Mouse (Mus musculus): ENCODE results near the gene Cst6. TPM values are rescaled to one million over a fixed set of nuclear protein-coding genes. Genes with fewer than 3 reads are reported as not detected.

Gene Cst6
- total RNA-seq, 2 experiments from 2014 or later: not detected

GRCm38 (mm10) chr19:5294972-5295735 lies 54.2 kb downstream of the Cst6 start, which contains the start of gene Sf3b2:
Gene Sf3b2 (minus strand): TSS chr19:5295455.
- ATAC-seq (replicated peaks; ENCODE audit: poor library complexity): peak; percentile 97

Other genes starting within 250 kb of the Cst6 start
- gene Rab1b, start 242.5 kb downstream of the Cst6 start, total RNA-seq (2015): 50.8 and 56.7 TPM in 2 replicates
- gene Rab1b, start 242.5 kb downstream of the Cst6 start, total RNA-seq (2017): 78.1 and 106 TPM in 2 replicates
- gene Klc2, start 231.0 kb downstream of the Cst6 start, total RNA-seq (2015): 1.2 and 1.6 TPM in 2 replicates
- 2.7 and 3.8 TPM in 2 replicates for gene Klc2, start 231.0 kb downstream of the Cst6 start, total RNA-seq (2017)
- gene Pacs1, start 76.5 kb downstream of the Cst6 start, total RNA-seq (2015): 14.8 and 16.2 TPM in 2 replicates
- 5.1 and 7.1 TPM in 2 replicates for gene Pacs1, start 76.5 kb downstream of the Cst6 start, total RNA-seq (2017)
- gene Sf3b2, start 54.1 kb downstream of the Cst6 start, total RNA-seq (2015): 119 and 147 TPM in 2 replicates
- gene Sf3b2, start 54.1 kb downstream of the Cst6 start, total RNA-seq (2017): 239 and 261 TPM in 2 replicates
- gene Gal3st3, start 51.2 kb downstream of the Cst6 start, total RNA-seq (2015): not detected in 2 replicates
- gene Gal3st3, start 51.2 kb downstream of the Cst6 start, total RNA-seq (2017): not detected in 2 replicates
- not detected in 2 replicates for gene Catsper1, start 13.8 kb downstream of the Cst6 start, total RNA-seq (2015)
- gene Catsper1, start 13.8 kb downstream of the Cst6 start, total RNA-seq (2017): not detected in 2 replicates
- 48.9 and 54.7 TPM in 2 replicates for gene Eif1ad, start 17.2 kb upstream of the Cst6 start, total RNA-seq (2015)
- gene Eif1ad, start 17.2 kb upstream of the Cst6 start, total RNA-seq (2017): 67.8 and 86.2 TPM in 2 replicates
- 499 and 504 TPM in 2 replicates for gene Banf1, start 17.6 kb upstream of the Cst6 start, total RNA-seq (2015)
- 66.7 and 68.5 TPM in 2 replicates for gene Banf1, start 17.6 kb upstream of the Cst6 start, total RNA-seq (2017)
- gene Sart1, start 39.1 kb upstream of the Cst6 start, total RNA-seq (2015): 65.3 and 65.9 TPM in 2 replicates
- 83.8 and 105 TPM in 2 replicates for gene Sart1, start 39.1 kb upstream of the Cst6 start, total RNA-seq (2017)
- not detected in 2 replicates for gene Tsga10ip, start 53.0 kb upstream of the Cst6 start, total RNA-seq (2015)
- 0.34 TPM in 1 of 2 replicates, not detected in the other for gene Tsga10ip, start 53.0 kb upstream of the Cst6 start, total RNA-seq (2017)
- gene Drap1, start 75.4 kb upstream of the Cst6 start, total RNA-seq (2015): 120 and 142 TPM in 2 replicates
- 105 and 109 TPM in 2 replicates for gene Drap1, start 75.4 kb upstream of the Cst6 start, total RNA-seq (2017)
- 18.4 and 18.6 TPM in 2 replicates for gene AI837181, start 75.6 kb upstream of the Cst6 start, total RNA-seq (2015)
- gene AI837181, start 75.6 kb upstream of the Cst6 start, total RNA-seq (2017): 8.6 and 11.9 TPM in 2 replicates
- gene Fosl1, start 98.0 kb upstream of the Cst6 start, total RNA-seq (2015): 0.47 and 0.98 TPM in 2 replicates
- gene Fosl1, start 98.0 kb upstream of the Cst6 start, total RNA-seq (2017): 1.2 TPM in 1 of 2 replicates, not detected in the other
- 0.99 and 1.2 TPM in 2 replicates for gene Ccdc85b, start 108.3 kb upstream of the Cst6 start, total RNA-seq (2015)
- gene Ccdc85b, start 108.3 kb upstream of the Cst6 start, total RNA-seq (2017): 2.5 and 3.0 TPM in 2 replicates
- 50.2 and 73.5 TPM in 2 replicates for gene Fibp, start 111.0 kb upstream of the Cst6 start, total RNA-seq (2015)
- gene Fibp, start 111.0 kb upstream of the Cst6 start, total RNA-seq (2017): 107 and 197 TPM in 2 replicates
- 0.47 and 0.83 TPM in 2 replicates for gene Ctsw, start 118.9 kb upstream of the Cst6 start, total RNA-seq (2015)
- gene Ctsw, start 118.9 kb upstream of the Cst6 start, total RNA-seq (2017): 0.44 and 0.79 TPM in 2 replicates
- 0.54 TPM in 1 of 2 replicates, not detected in the other for gene Efemp2, start 124.4 kb upstream of the Cst6 start, total RNA-seq (2015)
- not detected in 2 replicates for gene Efemp2, start 124.4 kb upstream of the Cst6 start, total RNA-seq (2017)
- gene Mus81, start 138.8 kb upstream of the Cst6 start, total RNA-seq (2015): 20.4 and 28.8 TPM in 2 replicates
- 10.3 and 11.6 TPM in 2 replicates for gene Mus81, start 138.8 kb upstream of the Cst6 start, total RNA-seq (2017)
- 1,737 and 1,793 TPM in 2 replicates for gene Cfl1, start 140.9 kb upstream of the Cst6 start, total RNA-seq (2015)
- gene Cfl1, start 140.9 kb upstream of the Cst6 start, total RNA-seq (2017): 1,233 and 1,355 TPM in 2 replicates
- 0.66 and 1.7 TPM in 2 replicates for gene 1700020D05Rik, start 154.2 kb upstream of the Cst6 start, total RNA-seq (2015)
- 1.5 TPM in 1 of 2 replicates, not detected in the other for gene 1700020D05Rik, start 154.2 kb upstream of the Cst6 start, total RNA-seq (2017)
- 0.73 and 2.8 TPM in 2 replicates for gene Snx32, start 161.0 kb upstream of the Cst6 start, total RNA-seq (2015)
- 1.7 and 1.9 TPM in 2 replicates for gene Snx32, start 161.0 kb upstream of the Cst6 start, total RNA-seq (2017)
- gene Ovol1, start 211.1 kb upstream of the Cst6 start, total RNA-seq (2015): not detected in 2 replicates
- gene Ovol1, start 211.1 kb upstream of the Cst6 start, total RNA-seq (2017): not detected in 2 replicates
- gene Ap5b1, start 218.5 kb upstream of the Cst6 start, total RNA-seq (2015): 8.9 and 10.5 TPM in 2 replicates
- gene Ap5b1, start 218.5 kb upstream of the Cst6 start, total RNA-seq (2017): 7.4 and 9.6 TPM in 2 replicates

Data from megakaryocyte progenitor cell, adult 5-6 weeks (primary cell).